Mouse (Mus musculus) forelimb bud, embryonic 11.5 days (tissue): ENCODE data around the gene Gm17509.
A peak's percentile ranks its signal among the peaks of the same experiment; 100 is the strongest.
"Not testable (repeated sequence)": the region's sequence is repeated elsewhere in the genome, so short reads cannot be mapped to it uniquely, and the experiment has no call there.

Experiments
- DNase-seq: peaks from one replicate; pipeline ENCODE4 v3.0.0-alpha.2; 2012; ENCODE audit warnings: low read depth, low spot score

Gene Gm17509

DNA sequence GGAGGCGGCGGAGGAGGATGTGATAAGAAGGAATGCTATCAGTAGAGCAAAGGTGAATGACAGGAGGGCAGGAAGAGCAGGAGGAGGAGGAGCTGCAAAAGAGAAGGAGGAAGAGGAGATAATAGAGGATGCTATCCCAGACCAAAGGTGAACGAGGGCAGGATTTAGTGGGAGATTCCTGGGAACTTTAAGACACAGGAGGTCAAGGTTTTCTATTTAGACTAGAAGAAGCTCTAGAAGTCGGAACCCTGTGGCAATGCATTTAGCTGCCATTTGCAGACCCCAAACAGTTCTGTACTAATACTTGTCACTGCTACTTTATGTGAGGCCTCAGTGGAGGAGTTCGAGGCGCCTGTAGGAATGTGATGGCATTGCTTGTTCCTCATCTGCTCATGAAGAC, 12.6 kb downstream of the Gm17509 start, which contains the start of gene Emb:
Emb (plus strand) TSS at position 301 of the 400 bp plus-strand sequence.
- no peak for DNase-seq

DNA sequence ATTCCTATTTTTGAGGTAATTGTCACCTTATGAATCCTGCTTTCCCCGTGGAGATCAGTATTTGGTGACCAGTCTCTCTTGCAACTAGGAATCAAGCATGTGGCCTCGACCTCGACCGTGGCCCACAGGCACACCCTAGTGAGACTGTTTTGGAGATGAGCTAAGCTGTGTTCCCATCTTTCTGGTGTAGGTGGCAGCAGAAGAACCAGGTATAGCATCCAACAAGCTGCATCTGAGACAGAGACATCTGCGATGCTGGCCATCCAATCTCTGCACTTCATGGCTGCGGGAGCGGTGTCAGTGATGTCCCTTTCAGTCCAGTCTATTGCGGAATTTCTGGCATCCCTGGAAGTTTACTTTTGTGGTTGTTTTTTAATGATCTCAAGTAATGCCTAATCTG, 14.8 kb downstream of the Gm17509 start:
- DNase-seq = no peak

DNA sequence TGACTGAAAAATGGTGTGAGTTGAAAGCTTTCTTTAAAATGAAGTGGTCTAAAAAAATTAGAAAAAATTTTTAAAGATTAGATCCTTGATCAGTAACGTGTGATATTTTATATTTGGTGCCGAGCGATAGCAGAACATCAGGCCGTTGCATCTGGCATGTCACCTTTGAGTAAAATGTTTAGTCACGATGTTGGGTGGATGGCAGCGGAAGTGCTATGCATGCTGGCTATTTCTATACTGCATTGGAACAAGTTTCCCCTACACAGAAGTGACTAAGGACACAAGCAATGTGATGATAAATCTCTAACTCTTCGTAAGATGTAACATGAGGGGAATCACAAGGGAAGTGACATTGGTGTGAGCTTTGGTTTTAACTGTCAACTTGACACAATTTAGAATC, 16.2 kb downstream of the Gm17509 start:
- no peak for DNase-seq

DNA sequence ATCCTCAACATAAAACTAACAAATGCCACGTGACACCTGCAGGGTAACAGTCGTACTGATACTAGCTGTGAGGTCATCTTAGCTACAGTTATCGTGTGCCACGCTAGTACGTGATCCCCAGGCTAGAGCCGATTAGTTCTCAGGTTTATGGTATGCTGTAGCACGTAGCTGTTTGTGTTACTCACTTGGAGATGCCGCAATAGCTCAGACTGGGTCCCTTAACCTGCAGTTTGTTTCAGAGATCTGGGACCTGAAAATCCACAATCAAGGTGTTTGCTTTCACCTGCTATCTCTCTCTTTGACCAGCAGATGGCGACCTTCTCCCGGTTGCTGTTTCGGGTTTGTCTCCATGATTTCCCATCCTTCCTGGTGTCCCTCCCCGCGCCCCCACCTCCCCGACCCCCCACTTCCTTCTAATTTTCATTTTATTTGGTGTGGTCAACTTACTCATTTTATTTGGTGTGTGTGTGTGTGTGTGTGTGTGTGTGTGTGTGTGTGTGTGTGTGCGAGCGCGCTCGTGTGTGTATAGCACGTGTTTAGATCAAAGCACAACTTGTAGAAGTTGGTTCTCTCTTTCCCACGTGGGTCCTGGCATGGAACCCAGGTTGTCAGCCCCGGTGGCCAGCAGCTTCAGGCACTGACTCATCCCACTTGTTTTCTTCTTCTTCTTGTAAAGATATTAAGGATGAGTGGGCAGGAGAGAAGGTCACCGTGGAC, 18.0 kb downstream of the Gm17509 start:
- DNase-seq = no peak

- DNase-seq = peak; percentile 86
Measured at GRCm38 (mm10) chr13:117198402-117199083, 22.3 kb downstream of the Gm17509 start.

DNA sequence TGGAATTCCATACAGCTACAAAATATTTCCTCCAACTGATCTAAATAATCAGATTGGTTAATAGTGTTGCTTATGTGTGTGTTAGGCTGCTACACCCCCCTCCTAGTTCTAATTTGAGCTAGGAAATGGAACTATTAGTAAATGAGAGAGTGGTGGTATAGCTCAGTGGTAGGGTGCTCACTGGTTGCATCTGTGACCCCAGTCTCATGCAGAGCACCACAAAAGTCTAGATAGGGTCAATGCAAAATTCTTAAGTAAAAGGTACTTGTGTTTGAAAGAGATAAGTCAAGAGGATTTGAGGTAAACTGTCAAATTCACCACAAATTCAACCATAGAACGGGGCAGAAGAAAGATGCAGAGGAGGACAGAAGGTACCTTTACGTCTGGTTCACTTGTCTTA, 23.2 kb downstream of the Gm17509 start:
- DNase-seq = no peak

DNA sequence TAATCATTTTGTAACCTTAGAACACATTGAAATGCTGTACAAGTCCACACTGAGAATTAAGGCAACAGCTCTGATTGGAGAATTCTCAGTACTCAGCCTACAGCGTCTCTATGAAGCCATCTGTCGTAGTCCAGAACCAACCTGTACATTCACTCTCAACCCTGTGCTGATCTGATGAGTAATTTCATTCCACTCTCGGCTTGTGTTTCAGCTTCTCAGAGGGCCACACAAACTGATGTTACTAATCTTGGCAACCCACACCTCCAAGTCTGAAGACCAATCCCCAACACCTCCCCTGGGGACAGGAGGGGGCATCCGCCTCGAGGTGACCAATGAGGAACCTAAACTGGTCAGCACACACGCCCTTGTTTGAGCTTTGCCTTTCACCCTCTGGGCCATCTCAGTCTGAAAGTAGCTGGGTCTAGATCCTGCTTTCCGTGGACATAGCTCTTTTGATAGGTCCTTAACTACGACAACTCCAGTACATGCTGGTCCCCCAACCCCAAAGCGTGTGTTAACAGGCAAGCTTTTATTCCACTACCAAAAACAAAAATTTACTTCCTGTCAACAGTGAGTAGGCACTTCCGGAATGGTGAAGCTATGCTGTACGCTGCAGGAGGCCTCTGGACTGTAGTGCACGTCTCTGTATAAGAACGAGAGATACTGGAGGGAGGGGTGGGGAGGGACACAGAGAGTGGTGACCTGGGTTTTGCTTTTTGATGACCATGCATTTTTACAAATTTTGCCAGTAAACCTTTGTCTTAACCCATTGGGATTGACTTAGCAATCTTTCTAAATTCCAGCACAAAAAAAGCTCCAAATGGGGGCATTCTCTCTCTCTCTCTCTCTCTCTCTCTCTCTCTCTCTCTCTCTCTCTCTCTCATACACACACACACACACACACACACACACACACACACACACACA, 25.0 kb downstream of the Gm17509 start:
- DNase-seq = no peak

GRCm38 (mm10) chr13:117193422-117193983, 27.4 kb downstream of the Gm17509 start:
- DNase-seq = no peak

DNA sequence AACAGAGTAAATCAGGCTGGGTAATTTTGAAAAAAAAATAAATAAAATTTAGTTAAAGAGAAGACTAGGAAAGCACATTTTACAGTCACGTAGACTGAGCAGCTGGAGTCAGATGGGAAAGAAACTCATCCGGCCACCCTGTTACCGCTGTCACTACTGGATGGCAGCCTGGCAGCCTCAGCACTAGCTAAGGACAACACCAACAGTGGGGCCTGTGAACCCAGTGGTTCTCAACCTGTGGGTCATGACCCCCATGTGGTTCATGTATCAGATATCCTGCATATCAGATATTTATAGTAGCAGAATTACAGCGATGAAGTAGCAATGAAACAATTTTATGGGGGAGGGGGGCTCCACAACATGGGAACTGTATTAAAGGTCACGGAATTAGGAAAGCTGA, 28.7 kb downstream of the Gm17509 start:
- no peak for DNase-seq

- DNase-seq = no peak
Measured at GRCm38 (mm10) chr13:117185329-117185728, 35.5 kb downstream of the Gm17509 start.

- no peak for DNase-seq
Measured at GRCm38 (mm10) chr13:117183288-117183687, 37.6 kb downstream of the Gm17509 start.

DNA sequence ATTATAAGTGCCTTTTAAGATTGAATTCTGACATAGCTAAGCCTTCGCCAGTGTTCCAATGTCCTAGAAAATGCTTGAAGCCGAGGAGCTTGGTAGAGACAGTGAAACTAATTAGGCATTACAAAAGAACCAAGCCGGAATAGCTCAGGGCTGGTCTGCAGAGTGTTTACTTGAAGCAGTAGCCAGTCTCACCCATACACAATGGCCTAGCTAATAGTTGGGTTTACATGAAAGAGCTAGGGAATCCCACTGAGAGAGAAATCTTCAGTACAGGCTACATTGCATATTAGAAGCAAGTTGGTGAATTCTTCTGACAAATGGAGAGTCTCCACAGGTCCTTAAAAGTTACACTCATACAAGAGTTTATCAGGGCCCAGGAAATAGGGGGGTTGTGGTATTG, 40.0 kb downstream of the Gm17509 start:
- DNase-seq = not testable (repeated sequence)
